Mouse (Mus musculus): ENCODE results near the gene Slc29a4. TPM values are rescaled to one million over a fixed set of nuclear protein-coding genes. Genes with fewer than 3 reads are reported as not detected.

Gene Slc29a4
- polyA plus RNA-seq, 1 experiment: 62.3 TPM

DNA sequence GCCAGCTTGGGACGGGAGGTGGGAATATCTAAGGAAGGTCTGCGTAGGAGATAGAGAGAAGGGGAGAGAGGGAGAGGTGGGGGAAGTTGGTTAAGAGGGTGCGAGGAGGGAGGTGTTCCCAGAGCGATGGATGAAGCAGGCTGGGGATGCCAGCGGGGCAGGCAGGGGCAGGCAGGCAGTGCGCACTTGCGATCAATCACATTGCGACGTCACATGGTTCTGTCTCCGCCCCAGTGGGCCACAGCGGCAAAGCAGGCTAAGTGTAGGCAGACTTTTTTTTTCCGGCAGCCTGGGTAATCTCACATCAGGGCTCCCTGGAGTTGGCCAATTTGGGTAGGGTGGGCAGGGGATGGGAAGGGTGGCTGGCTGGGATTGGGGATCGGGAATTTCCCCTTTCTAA, 59.9 kb downstream of the Slc29a4 start:
- TF ChIP-seq POLR2A (IDR thresholded peaks at IDR 0.05; ENCODE audit: borderline replicate concordance, insufficient read depth, low read length) (no peak), CTCF (IDR thresholded peaks at IDR 0.05; ENCODE audit: borderline replicate concordance, insufficient read depth, low read depth, low read length) (no peak)
- WGBS: 78% methylated on average over 13 of the region's 13 CpGs

GRCm38 (mm10) chr5:142759786-142760185, 67.5 kb downstream of the Slc29a4 start:
- peaks cover 7% of the 10 kb centered on the region for H3K4me1 ChIP-seq (ENCODE audit: control insufficient read depth, insufficient read depth, low read length)
- no peak for DNase-seq
- H3K27me3 ChIP-seq (ENCODE audit: control insufficient read depth, insufficient read depth, low read length): no peaks in the 10 kb centered on the region
- TF ChIP-seq POLR2A (IDR thresholded peaks at IDR 0.05; ENCODE audit: borderline replicate concordance, insufficient read depth, low read length): no peak
- no peak for TF ChIP-seq CTCF (IDR thresholded peaks at IDR 0.05; ENCODE audit: borderline replicate concordance, insufficient read depth, low read depth, low read length)
- 42% methylated on average over 8 of the region's 8 CpGs for WGBS
- H3K4me3 ChIP-seq (replicated peaks; ENCODE audit: insufficient read depth, low read depth, low read length): no peak overlapping the region
- H3K27ac ChIP-seq (ENCODE audit: insufficient read depth, low read length): no peak overlapping the region

More for the DNA sequence above, 59.9 kb downstream of the Slc29a4 start:
- DNase-seq: no peak
- Histone ChIP-seq H3K27ac (ENCODE audit: insufficient read depth, low read length) (no peak overlapping the region), H3K4me1 (ENCODE audit: control insufficient read depth, insufficient read depth, low read length) (no peaks in the 10 kb centered on the region; the same call in 1 of the 2 replicates), H3K4me3 (replicated peaks; ENCODE audit: insufficient read depth, low read depth, low read length) (no peak overlapping the region), H3K27me3 (ENCODE audit: control insufficient read depth, insufficient read depth, low read length) (no peaks in the 10 kb centered on the region)

DNA sequence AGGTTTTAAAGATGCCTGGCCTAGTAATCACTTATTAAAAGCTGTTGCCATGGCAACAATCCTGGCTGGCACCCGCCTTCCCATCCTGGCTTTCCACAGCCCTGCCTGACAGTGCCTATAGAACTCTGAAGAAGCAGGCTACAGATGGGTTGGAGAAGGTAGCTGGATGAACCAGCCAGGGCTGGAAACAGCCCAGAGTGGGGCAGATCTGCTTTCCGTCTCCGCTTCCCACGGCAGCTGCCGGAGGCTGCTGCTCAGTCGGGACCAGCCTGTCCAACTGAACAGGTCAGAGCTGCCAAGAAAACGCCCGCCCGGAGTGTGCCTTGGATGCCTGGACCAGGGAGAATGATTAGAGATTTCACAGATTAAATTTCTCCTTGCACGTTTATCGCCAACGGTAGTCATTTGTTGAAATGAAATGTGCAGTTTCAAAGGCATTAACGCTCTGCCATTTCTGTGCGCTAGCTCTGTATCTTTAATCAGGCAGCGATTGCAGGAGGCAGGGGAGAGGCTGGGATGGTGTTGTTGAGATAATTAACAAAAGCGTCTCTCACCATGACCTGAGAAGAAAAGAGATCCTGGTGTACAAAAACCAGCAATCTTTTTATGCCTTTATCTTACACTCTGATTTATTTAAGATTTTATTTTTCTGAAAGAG, 69.1 kb downstream of the Slc29a4 start:
- Histone ChIP-seq H3K4me3 (replicated peaks; ENCODE audit: insufficient read depth, low read depth, low read length) (no peak overlapping the region), H3K27ac (ENCODE audit: insufficient read depth, low read length) (no peak overlapping the region), H3K27me3 (ENCODE audit: control insufficient read depth, insufficient read depth, low read length) (no peaks in the 10 kb centered on the region), H3K4me1 (ENCODE audit: control insufficient read depth, insufficient read depth, low read length) (peaks cover 7% of the 10 kb centered on the region)
- TF ChIP-seq CTCF (IDR thresholded peaks at IDR 0.05; ENCODE audit: borderline replicate concordance, insufficient read depth, low read depth, low read length) (no peak), POLR2A (IDR thresholded peaks at IDR 0.05; ENCODE audit: borderline replicate concordance, insufficient read depth, low read length) (no peak)
- WGBS: 15% methylated on average over 16 of the region's 16 CpGs
- DNase-seq: peak; percentile 76 to 83

DNA sequence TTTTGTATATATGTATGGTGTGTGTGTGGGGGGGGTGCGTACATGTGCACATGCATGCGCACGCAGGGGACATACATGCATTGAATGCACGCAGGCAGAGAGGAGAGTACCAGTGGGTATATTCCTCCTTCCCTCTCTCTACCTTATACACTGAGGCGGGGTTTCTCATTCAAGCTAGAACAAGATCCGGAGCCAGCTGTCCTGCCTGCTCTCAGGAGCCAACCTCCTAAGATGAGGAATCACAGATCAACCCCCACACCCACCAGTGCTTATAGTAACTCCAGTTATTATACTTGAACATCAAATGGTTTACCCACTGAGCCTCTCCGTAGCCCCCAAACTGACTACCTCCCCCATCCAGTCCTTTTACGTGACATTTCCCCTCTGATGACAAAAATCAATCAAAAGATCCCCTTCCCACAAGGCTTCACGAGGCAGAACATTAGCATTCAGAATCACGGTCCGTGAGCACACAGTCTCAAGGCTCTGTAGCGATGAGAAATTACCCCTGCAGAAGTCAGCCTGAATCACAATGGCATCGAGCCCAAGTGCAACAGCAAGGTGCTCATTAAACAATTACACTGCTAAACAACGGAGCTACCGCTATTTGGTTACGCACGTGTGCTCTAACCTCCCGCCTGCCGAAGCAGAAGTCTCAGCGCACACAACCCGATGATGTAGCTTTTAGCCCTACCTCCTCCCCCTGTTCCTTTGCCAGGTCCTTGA, 69.9 kb downstream of the Slc29a4 start:
- H3K27ac ChIP-seq (ENCODE audit: insufficient read depth, low read length): no peak overlapping the region
- 58% methylated on average over 21 of the region's 21 CpGs for WGBS

DNA sequence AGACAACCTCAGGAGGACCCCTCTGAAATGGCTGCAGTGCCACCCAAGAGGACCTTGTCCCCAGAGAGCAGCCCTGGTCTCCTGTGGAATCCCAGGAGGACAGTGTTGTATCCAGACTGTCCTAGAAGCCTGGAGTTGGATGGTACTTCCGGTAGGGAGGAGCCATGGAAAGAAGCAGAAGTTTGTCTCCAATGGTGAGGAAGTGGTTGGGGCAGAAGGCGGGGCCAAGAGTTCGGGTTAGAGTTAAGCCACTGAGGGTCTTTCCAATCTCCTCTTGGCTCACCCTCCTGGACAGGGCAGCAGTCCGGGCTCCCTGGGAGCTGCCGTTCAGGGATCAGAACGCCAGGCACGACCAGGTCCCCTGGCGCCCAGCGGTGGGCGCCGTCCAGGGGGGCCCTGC, 72.0 kb downstream of the Slc29a4 start:
- Histone ChIP-seq H3K27me3 (ENCODE audit: control insufficient read depth, insufficient read depth, low read length) (no peaks in the 10 kb centered on the region), H3K4me1 (ENCODE audit: control insufficient read depth, insufficient read depth, low read length) (peaks cover 11% of the 10 kb centered on the region), H3K27ac (ENCODE audit: insufficient read depth, low read length) (no peak overlapping the region), H3K4me3 (replicated peaks; ENCODE audit: insufficient read depth, low read depth, low read length) (no peak overlapping the region)
- no peak for DNase-seq
- WGBS: 48% methylated on average over 11 of the region's 11 CpGs
- TF ChIP-seq POLR2A (IDR thresholded peaks at IDR 0.05; ENCODE audit: borderline replicate concordance, insufficient read depth, low read length) (no peak), CTCF (IDR thresholded peaks at IDR 0.05; ENCODE audit: borderline replicate concordance, insufficient read depth, low read depth, low read length) (no peak)

More for the DNA sequence above, 69.9 kb downstream of the Slc29a4 start:
- DNase-seq: no peak
- TF ChIP-seq POLR2A (IDR thresholded peaks at IDR 0.05; ENCODE audit: borderline replicate concordance, insufficient read depth, low read length) (no peak), CTCF (IDR thresholded peaks at IDR 0.05; ENCODE audit: borderline replicate concordance, insufficient read depth, low read depth, low read length) (no peak)
- Histone ChIP-seq H3K4me1 (ENCODE audit: control insufficient read depth, insufficient read depth, low read length) (peaks cover 7% of the 10 kb centered on the region), H3K4me3 (replicated peaks; ENCODE audit: insufficient read depth, low read depth, low read length) (no peak overlapping the region), H3K27me3 (ENCODE audit: control insufficient read depth, insufficient read depth, low read length) (no peaks in the 10 kb centered on the region)

DNA sequence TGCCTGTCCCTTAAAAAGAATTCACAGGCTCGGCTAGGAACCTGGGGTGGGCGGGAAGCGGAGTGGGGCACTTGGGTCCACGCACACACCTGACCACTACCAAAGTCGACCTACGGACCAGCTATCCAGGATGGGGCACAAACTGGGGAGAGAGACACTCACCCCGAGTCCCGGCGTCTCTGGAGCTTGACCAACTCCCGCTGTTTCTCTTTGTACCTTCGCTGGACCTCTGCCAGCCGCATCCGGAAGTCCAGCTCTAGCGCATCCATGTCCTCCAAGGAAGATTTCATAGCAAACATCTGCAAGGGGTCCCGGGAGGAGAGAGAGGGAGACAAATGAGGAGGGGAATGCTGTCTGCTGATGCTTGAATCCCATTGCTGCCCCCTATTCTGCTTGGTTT, 72.6 kb downstream of the Slc29a4 start:
- Histone ChIP-seq H3K27me3 (ENCODE audit: control insufficient read depth, insufficient read depth, low read length) (no peaks in the 10 kb centered on the region), H3K27ac (ENCODE audit: insufficient read depth, low read length) (no peak overlapping the region), H3K4me1 (ENCODE audit: control insufficient read depth, insufficient read depth, low read length) (peaks cover 11% of the 10 kb centered on the region), H3K4me3 (replicated peaks; ENCODE audit: insufficient read depth, low read depth, low read length) (no peak overlapping the region)
- TF ChIP-seq POLR2A (IDR thresholded peaks at IDR 0.05; ENCODE audit: borderline replicate concordance, insufficient read depth, low read length): no peak
- no peak for TF ChIP-seq CTCF (IDR thresholded peaks at IDR 0.05; ENCODE audit: borderline replicate concordance, insufficient read depth, low read depth, low read length)
- WGBS: 43% methylated on average over 15 of the region's 15 CpGs
- no peak for DNase-seq

DNA sequence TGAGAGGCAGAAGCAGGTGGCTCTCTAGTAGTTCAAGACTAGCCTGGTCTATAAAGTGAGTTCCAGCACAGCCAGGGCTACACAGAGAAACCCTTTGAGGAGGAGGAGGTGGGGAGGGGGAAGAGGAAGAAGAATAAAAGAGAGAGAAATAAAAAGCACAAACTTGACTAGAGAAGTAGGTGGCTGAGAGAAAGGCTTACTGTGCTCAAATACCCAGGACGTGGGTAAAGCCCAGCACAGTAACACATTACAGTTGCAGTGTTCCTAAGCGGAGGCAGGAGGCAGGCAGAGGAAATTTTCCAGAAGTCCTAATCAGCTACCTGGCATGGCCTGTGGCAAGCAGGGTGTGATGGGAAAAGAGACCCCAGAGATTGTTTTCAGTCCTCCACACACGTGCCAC, 74.4 kb downstream of the Slc29a4 start:
- WGBS: 83% methylated on average over 3 of the region's 3 CpGs
- no peak for DNase-seq
- Histone ChIP-seq H3K4me3 (replicated peaks; ENCODE audit: insufficient read depth, low read depth, low read length) (no peak overlapping the region), H3K27ac (ENCODE audit: insufficient read depth, low read length) (no peak overlapping the region), H3K27me3 (ENCODE audit: control insufficient read depth, insufficient read depth, low read length) (no peaks in the 10 kb centered on the region), H3K4me1 (ENCODE audit: control insufficient read depth, insufficient read depth, low read length) (peaks cover 6% of the 10 kb centered on the region; the same call in 1 of the 2 replicates)
- TF ChIP-seq CTCF (IDR thresholded peaks at IDR 0.05; ENCODE audit: borderline replicate concordance, insufficient read depth, low read depth, low read length): no peak
- TF ChIP-seq POLR2A (IDR thresholded peaks at IDR 0.05; ENCODE audit: borderline replicate concordance, insufficient read depth, low read length): no peak

DNA sequence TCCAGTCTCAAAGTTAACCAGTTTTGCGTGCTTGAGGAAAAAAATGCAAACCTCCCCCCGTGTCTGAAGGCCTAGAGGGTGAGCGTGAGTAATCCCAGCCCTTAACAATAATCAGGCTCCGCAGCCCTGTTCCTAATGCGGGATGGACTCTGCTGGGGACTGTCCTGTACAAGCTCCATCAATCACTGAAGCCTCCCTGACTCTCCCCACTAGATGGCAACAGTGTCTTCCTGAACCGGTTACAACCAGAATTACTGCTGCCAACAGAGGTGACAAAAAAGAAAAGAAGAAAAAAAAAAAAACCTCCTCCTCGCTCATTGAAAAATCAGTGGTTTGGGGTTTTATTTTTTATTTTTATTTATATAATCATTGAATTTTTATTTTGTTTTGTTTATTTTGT, 75.6 kb downstream of the Slc29a4 start:
- no peak overlapping the region for H3K4me3 ChIP-seq (replicated peaks; ENCODE audit: insufficient read depth, low read depth, low read length)

More for the DNA sequence above, 75.6 kb downstream of the Slc29a4 start:
- TF ChIP-seq CTCF (IDR thresholded peaks at IDR 0.05; ENCODE audit: borderline replicate concordance, insufficient read depth, low read depth, low read length): peak; percentile 81
- no peak for TF ChIP-seq POLR2A (IDR thresholded peaks at IDR 0.05; ENCODE audit: borderline replicate concordance, insufficient read depth, low read length)
- no peak overlapping the region for H3K27ac ChIP-seq (ENCODE audit: insufficient read depth, low read length)
- 11% methylated on average over 7 of the region's 7 CpGs for WGBS
- H3K27me3 ChIP-seq (ENCODE audit: control insufficient read depth, insufficient read depth, low read length): no peaks in the 10 kb centered on the region
- peak; percentile 84 for DNase-seq
- peaks cover 4% of the 10 kb centered on the region; the same call in 1 of the 2 replicates for H3K4me1 ChIP-seq (ENCODE audit: control insufficient read depth, insufficient read depth, low read length)
